Mouse (Mus musculus) ES-E14 (cell line): ENCODE results near the gene Clstn2. TPM values are rescaled to one million over a fixed set of nuclear protein-coding genes. Genes with fewer than 3 reads are reported as not detected.

Source experiments
- DNase-seq: peaks from one replicate; pipeline ENCODE4 v3.0.0-alpha.2; 2013; ENCODE audit warnings: low read depth, low spot score
- H3K27ac ChIP-seq: 2 replicates; pipeline ENCODE4 v1.5.1; 2012; ENCODE audit warnings: low read depth, mild to moderate bottlenecking, low read length, moderate library complexity, mixed read lengths; ENCODE audit not compliant: poor library complexity, insufficient read depth, severe bottlenecking
- H3K36me3 ChIP-seq: 2 replicates; pipeline ENCODE4 v1.6.1; 2012; ENCODE audit warnings: mild to moderate bottlenecking, low read length, moderate library complexity, mixed read lengths; ENCODE audit not compliant: control insufficient read depth, poor library complexity, insufficient read depth, severe bottlenecking
- H3K4me1 ChIP-seq, 2 experiments: fragments of 150-350 bp in 1 of 2; sonication (generic) in 1 of 2; 2 replicates each; pipeline ENCODE4 v1.6.1; 2012; ENCODE audit warnings: low read length in 2 of 2, mild to moderate bottlenecking in 1 of 2, mixed read lengths in 1 of 2; ENCODE audit not compliant: control insufficient read depth in 2 of 2, insufficient read depth in 2 of 2, poor library complexity in 1 of 2
- H3K4me3 ChIP-seq, 2 experiments: fragments of 150-350 bp in 1 of 2; sonication (generic) in 1 of 2; 2 replicates each; pipeline ENCODE4 v1.5.1; 2012; ENCODE audit warnings: low read length in 2 of 2, low read depth in 1 of 2, mild to moderate bottlenecking in 1 of 2, mixed read lengths in 1 of 2; ENCODE audit not compliant: insufficient read depth in 1 of 2, poor library complexity in 1 of 2, severe bottlenecking in 1 of 2
- H3K9ac ChIP-seq: 2 replicates; pipeline ENCODE4 v1.6.1; 2012; ENCODE audit warnings: low read depth, mild to moderate bottlenecking, low read length, mixed read lengths; ENCODE audit not compliant: poor library complexity, insufficient read depth, severe bottlenecking
- H3K9me3 ChIP-seq: fragments of 150-350 bp; sonication (generic); 2 replicates; pipeline ENCODE4 v1.6.1; 2012; ENCODE audit warnings: low read depth, mild to moderate bottlenecking, low read length; ENCODE audit not compliant: control insufficient read depth, insufficient read depth
- CHD2 ChIP-seq: IDR thresholded peaks from 2 replicates; pipeline ENCODE4 v1.6.1; 2014; ENCODE audit warnings: mild to moderate bottlenecking, low read depth, low read length, inconsistent platforms
- HCFC1 ChIP-seq: IDR thresholded peaks from 2 replicates; pipeline ENCODE4 v1.6.1; 2012; ENCODE audit warnings: low read length, inconsistent platforms, borderline replicate concordance; ENCODE audit not compliant: insufficient read depth
- MAFK ChIP-seq: IDR thresholded peaks from 2 replicates; pipeline ENCODE4 v1.6.1; 2014; ENCODE audit warnings: mild to moderate bottlenecking, low read depth, low read length, inconsistent platforms; ENCODE audit not compliant: insufficient read depth
- ZC3H11A ChIP-seq: IDR thresholded peaks from 2 replicates; pipeline ENCODE4 v1.6.1; 2012; ENCODE audit warnings: low read depth, mild to moderate bottlenecking, inconsistent platforms, low read length, borderline replicate concordance
- ZNF384 ChIP-seq: IDR thresholded peaks from 2 replicates; pipeline ENCODE4 v1.6.1; 2012; ENCODE audit warnings: low read depth, low read length, inconsistent platforms
- in situ Hi-C, 2 experiments: fragments of 600-800 bp; cut with MboI; formaldehyde crosslinking; loops; one replicate each; pipeline ENCODE4 v1.15.1; 2025; ENCODE audit warnings: low sequenced_read_pairs in 2 of 2, inconsistent platforms in 1 of 2; ENCODE audit not compliant: unreplicated experiment in 2 of 2
- total RNA-seq: library from RNA; depleted of rRNA; stranded (reverse); fragments of 300-350 nt; gene quantifications from 2 replicates; pipeline ENCODE4 v1.2.3, GENCODE M21; 2012

The Clstn2 gene
- total RNA-seq, 1 experiment = 0.89 TPM

DNA sequence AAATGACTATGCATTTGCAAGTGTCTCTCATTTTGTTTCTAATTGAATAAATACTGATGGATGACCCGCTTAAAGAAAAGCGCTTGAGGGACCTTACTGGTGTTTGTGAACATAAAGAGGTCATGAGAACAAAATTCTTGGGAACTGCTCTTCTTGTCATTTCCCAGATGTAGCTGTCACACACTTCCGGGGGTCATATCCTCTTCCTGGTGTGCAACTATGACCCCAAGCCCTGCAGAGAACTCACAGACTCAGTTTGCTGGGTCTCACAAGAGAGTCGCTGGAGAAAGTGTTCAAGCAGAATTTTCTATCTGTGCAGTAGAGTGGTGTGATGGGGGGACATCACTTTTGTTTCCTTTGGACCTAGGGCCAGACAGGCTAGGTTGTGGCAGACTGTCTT lies 442.3 kb downstream of the Clstn2 start:
- no peaks in the 10 kb centered on the region for H3K9me3 ChIP-seq
- H3K4me3 ChIP-seq = no peak overlapping the region
- H3K27ac ChIP-seq = no peak overlapping the region
- no peak for DNase-seq
- no peaks in the 10 kb centered on the region for H3K36me3 ChIP-seq
- in situ Hi-C loops = no loop called here
- H3K4me1 ChIP-seq = no peaks in the 10 kb centered on the region
- TF ChIP-seq MAFK (no peak), ZNF384 (no peak), ZC3H11A (no peak), HCFC1 (no peak), CHD2 (no peak)
- H3K9ac ChIP-seq = no peak overlapping the region

DNA sequence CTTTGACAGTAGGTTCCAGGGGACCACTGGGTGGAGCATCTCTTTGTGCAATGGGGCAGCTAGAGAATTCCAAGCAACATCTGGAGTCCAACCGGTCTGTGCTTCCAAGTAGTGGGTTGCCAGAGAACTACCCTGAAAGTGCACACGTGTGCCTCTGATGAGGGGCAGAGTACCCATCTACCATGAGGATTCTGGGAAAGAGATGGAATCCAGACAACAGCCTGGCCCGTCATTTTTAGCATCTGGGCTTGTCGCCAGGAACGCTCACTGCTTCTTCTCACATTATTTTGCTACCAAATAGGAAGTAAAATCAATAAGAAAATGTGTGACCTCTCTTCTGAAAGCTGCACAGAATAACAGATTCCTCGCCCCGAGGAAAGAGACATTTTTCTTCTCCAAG lies 462.1 kb downstream of the Clstn2 start:
- TF ChIP-seq MAFK (no peak), ZNF384 (no peak), ZC3H11A (no peak), HCFC1 (no peak), CHD2 (no peak)
- no peak overlapping the region for H3K9ac ChIP-seq

DNA sequence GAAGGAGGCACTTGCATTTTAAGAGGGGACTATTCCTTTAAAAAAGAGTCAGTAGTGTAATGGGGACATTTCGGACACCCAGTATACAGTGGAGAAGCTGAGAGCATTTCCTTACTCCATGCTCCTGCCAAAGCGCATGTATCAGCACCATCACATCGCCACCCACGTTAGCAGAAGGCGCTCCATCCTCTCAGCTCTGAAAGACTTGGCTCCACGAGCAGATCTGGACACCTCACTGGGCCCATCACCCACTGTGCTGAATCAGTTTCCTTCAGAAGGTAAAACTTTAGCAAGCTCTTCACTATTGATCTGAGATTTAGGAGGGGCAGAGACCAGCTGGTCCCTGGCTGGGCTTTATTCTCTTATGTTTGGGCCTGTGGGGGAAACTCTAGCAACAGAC lies 469.9 kb downstream of the Clstn2 start:
- no peak overlapping the region for H3K9ac ChIP-seq
- in situ Hi-C loops = no loop called here
- no peaks in the 10 kb centered on the region for H3K4me1 ChIP-seq
- no peak for DNase-seq
- no peak overlapping the region for H3K27ac ChIP-seq
- H3K4me3 ChIP-seq = no peak overlapping the region
- TF ChIP-seq MAFK (no peak), ZC3H11A (no peak), HCFC1 (no peak), CHD2 (no peak), ZNF384 (no peak)
- no peaks in the 10 kb centered on the region for H3K36me3 ChIP-seq
- H3K9me3 ChIP-seq = no peaks in the 10 kb centered on the region

More for the DNA sequence above, 462.1 kb downstream of the Clstn2 start:
- no peak for DNase-seq
- no peaks in the 10 kb centered on the region for H3K9me3 ChIP-seq
- H3K4me1 ChIP-seq = no peaks in the 10 kb centered on the region
- H3K27ac ChIP-seq = no peak overlapping the region
- in situ Hi-C loops = no loop called here
- H3K36me3 ChIP-seq = no peaks in the 10 kb centered on the region
- H3K4me3 ChIP-seq = no peak overlapping the region

DNA sequence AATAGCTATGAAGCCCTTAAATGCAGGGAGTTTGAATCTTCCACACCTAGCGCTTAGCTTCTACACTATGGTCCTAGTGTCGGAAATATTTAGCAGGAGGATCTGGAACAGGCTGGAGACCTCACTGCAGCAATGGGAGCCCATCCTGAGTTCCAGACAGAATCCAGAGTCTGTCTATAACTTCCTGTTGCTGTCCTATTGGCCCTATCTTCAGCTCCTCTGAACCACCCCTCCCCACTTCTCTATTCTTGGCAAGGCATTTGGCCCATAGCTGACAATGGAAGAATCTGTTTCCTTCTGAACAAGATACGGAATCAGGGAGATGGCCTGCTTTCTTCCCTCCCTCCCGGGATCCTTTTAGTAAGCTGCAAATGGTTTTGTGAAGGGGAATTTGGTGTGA lies 488.6 kb downstream of the Clstn2 start:
- in situ Hi-C loops = no loop called here
- H3K36me3 ChIP-seq = no peaks in the 10 kb centered on the region
- no peaks in the 10 kb centered on the region for H3K9me3 ChIP-seq
- no peak overlapping the region for H3K9ac ChIP-seq
- no peak overlapping the region for H3K4me3 ChIP-seq
- TF ChIP-seq HCFC1 (no peak), MAFK (no peak), ZC3H11A (no peak), CHD2 (no peak), ZNF384 (no peak)
- DNase-seq = no peak
- no peaks in the 10 kb centered on the region for H3K4me1 ChIP-seq
- H3K27ac ChIP-seq = no peak overlapping the region

DNA sequence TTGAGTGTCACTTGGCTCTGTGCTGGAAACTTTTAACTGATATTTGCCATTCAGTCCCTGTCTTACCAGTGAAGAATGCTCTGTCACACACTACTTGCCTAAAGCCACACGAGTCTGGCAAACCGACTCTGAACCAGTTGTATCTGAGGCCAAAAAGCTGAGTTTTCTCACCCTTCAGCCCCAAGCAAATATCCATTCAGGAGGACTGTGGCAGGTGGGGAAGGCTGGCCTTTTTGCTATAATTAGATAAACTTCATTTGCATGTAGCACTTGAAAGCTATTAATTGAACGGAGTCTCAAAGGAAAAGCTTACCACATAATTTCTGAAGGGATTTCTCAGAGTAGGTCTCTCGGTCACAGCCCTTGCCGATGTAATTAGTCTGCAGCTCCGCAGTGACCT lies 491.6 kb downstream of the Clstn2 start:
- no peak for TF ChIP-seq CHD2
- TF ChIP-seq HCFC1 = no peak
- no peak for TF ChIP-seq ZC3H11A
- TF ChIP-seq MAFK = no peak
- H3K4me1 ChIP-seq = no peaks in the 10 kb centered on the region

More for the DNA sequence above, 491.6 kb downstream of the Clstn2 start:
- H3K27ac ChIP-seq = no peak overlapping the region
- no peak overlapping the region for H3K4me3 ChIP-seq
- no peaks in the 10 kb centered on the region for H3K9me3 ChIP-seq
- no peaks in the 10 kb centered on the region for H3K36me3 ChIP-seq
- no peak for DNase-seq
- no peak overlapping the region for H3K9ac ChIP-seq
- in situ Hi-C loops = no loop called here
